Mouse (Mus musculus): ENCODE measurements around the gene Uevld. TPM values are rescaled to one million over a fixed set of nuclear protein-coding genes. Genes with fewer than 3 reads are reported as not detected.

Uevld gene
- polyA plus RNA-seq, 1 experiment: 4.0 TPM

DNA sequence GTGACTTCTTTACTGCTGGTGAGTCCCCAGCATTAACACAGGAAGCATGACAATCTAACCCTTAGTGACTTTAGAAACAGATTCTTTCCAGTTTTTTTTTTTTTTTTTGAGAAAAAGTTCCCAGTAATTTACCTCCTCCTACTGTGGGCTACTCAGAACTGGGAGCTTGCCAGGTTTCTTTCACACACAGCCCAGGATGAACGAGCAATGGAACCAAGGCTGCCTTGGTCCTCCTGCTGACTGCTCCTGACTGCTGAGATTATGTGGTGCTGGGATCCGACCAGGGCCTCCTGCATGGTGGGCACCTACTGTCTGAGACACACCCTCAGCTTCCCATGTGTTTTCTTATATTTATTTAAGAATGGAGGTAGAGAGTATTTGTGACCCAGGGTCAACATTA lies 28.7 kb upstream of the Uevld start:
- Histone ChIP-seq H3K4me3 (ENCODE audit: insufficient read depth, low read depth, low read length) (no peak overlapping the region), H3K27ac (ENCODE audit: insufficient read depth, low read depth, low read length) (no peak overlapping the region), H3K4me1 (ENCODE audit: control insufficient read depth, insufficient read depth, low read length) (no peaks in the 10 kb centered on the region), H3K27me3 (replicated peaks; ENCODE audit: control insufficient read depth, insufficient read depth, low read length) (no peaks in the 10 kb centered on the region; the same call in 1 of the 2 replicates), H3K36me3 (ENCODE audit: control insufficient read depth, insufficient read depth, low read length) (no peaks in the 10 kb centered on the region; the same call in 1 of the 2 replicates)
- no peak for DNase-seq
- TF ChIP-seq POLR2A (IDR thresholded peaks at IDR 0.05; ENCODE audit: low read depth, low read length): no peak
- TF ChIP-seq CTCF (conservative IDR thresholded peaks at IDR 0.05; ENCODE audit: insufficient read depth, insufficient read length, low read depth, low read length): no peak
- WGBS: 48% methylated on average over 2 of the region's 2 CpGs

DNA sequence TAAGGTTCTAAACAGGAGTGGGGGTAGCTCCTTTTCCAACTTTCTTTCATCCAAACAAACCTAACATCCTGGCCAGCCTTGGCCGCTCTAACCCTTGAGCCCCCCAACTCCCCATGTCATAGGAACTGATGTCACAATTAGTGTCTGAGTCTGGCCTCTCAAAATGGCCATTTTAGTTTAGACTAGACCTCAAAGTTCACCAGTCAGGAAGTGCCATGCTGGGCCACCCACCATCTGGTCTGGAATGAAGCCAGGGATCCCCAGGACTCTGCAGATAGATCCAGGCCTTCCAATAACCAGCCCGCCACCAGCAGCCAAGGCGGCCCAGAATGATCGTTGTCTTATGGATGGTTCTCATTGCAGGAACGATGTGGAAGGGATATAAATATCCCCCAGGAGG lies 28.3 kb upstream of the Uevld start:
- no peak for DNase-seq

DNA sequence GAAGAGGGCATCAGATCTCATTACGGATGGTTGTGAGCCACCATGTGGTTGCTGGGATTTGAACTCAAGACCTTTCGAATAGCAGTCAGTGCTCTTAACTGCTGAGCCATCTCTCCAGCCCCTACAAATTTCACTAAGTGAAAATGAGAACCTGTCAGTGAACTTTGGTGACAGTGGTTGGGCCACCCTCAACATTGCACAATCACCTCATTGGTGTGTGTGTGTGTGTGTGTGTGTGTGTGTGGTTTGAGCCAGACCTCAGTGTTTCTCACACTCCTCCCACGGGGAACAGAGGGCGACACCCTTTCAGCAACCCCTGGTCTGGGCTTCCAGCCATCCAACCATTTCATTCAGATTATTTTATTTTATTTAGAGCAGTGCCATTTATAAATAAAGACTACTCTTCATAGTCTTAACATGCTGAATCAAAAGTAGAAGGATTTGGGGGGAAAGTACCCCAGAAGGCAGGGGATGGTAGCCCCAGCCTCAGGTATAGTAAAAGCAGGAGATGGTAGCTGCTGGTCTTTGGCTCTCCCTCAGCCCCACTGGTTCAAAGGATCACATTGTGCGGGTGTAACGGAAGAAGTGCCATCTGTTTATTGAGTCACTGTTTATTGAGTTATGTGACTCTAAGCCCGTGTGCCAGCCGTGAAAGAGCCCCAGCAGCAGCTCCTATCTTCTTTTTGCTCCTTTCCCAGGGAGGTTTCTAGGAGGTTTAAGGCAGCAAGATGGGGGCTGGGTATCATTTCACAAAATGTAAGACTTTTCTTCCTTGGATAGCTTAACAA lies 27.6 kb upstream of the Uevld start:
- WGBS: 53% methylated on average over 8 of the region's 8 CpGs
- Histone ChIP-seq H3K36me3 (ENCODE audit: control insufficient read depth, insufficient read depth, low read length) (no peaks in the 10 kb centered on the region), H3K4me3 (ENCODE audit: insufficient read depth, low read depth, low read length) (no peak overlapping the region), H3K4me1 (ENCODE audit: control insufficient read depth, insufficient read depth, low read length) (no peaks in the 10 kb centered on the region), H3K27me3 (replicated peaks; ENCODE audit: control insufficient read depth, insufficient read depth, low read length) (no peaks in the 10 kb centered on the region; the same call in 1 of the 2 replicates), H3K27ac (ENCODE audit: insufficient read depth, low read depth, low read length) (no peak overlapping the region)
- TF ChIP-seq POLR2A (IDR thresholded peaks at IDR 0.05; ENCODE audit: low read depth, low read length) (no peak), CTCF (conservative IDR thresholded peaks at IDR 0.05; ENCODE audit: insufficient read depth, insufficient read length, low read depth, low read length) (no peak)
- no peak for DNase-seq

More for the DNA sequence above, 28.3 kb upstream of the Uevld start:
- Histone ChIP-seq H3K4me1 (ENCODE audit: control insufficient read depth, insufficient read depth, low read length) (no peaks in the 10 kb centered on the region), H3K27me3 (replicated peaks; ENCODE audit: control insufficient read depth, insufficient read depth, low read length) (no peaks in the 10 kb centered on the region; the same call in 1 of the 2 replicates), H3K4me3 (ENCODE audit: insufficient read depth, low read depth, low read length) (no peak overlapping the region), H3K27ac (ENCODE audit: insufficient read depth, low read depth, low read length) (no peak overlapping the region), H3K36me3 (ENCODE audit: control insufficient read depth, insufficient read depth, low read length) (no peaks in the 10 kb centered on the region; the same call in 1 of the 2 replicates)
- 47% methylated on average over 5 of the region's 5 CpGs for WGBS
- TF ChIP-seq CTCF (conservative IDR thresholded peaks at IDR 0.05; ENCODE audit: insufficient read depth, insufficient read length, low read depth, low read length) (no peak), POLR2A (IDR thresholded peaks at IDR 0.05; ENCODE audit: low read depth, low read length) (no peak)

DNA sequence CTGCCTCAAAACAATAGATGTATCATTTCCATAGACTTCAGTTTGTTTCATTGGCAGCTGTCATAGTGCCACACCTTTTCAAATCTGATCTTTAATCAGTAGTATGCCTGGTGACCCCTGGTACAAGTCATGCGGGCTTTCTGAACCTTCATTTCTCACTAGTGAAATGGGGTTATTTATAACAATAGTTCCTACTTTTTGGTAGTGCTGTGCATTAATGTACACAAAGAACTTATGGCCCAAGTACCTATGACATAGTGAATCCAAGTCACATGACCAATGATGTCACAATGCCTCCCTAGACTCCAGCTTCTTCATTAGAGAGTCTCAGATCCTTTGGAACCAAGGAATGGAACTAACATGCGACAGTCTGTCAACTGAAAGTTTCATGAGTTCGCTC lies 25.0 kb upstream of the Uevld start, which contains the start of gene Gm9999:
TSS of gene Gm9999 (plus strand) at position 301 of the 400 bp plus-strand sequence.
- 88% methylated on average over 3 of the region's 3 CpGs for WGBS
- no peak within 1 kb of the TSS for H3K27ac ChIP-seq (ENCODE audit: insufficient read depth, low read depth, low read length)
- H3K27me3 ChIP-seq (replicated peaks; ENCODE audit: control insufficient read depth, insufficient read depth, low read length): no peaks in the 10 kb centered on the region; the same call in 1 of the 2 replicates
- no peaks in the 10 kb centered on the region for H3K4me1 ChIP-seq (ENCODE audit: control insufficient read depth, insufficient read depth, low read length)
- no peak within 1 kb of the TSS for H3K4me3 ChIP-seq (ENCODE audit: insufficient read depth, low read depth, low read length)
- DNase-seq: no peak
- H3K36me3 ChIP-seq (ENCODE audit: control insufficient read depth, insufficient read depth, low read length): no peaks in the 10 kb centered on the region
- no peak for TF ChIP-seq POLR2A (IDR thresholded peaks at IDR 0.05; ENCODE audit: low read depth, low read length)

DNA sequence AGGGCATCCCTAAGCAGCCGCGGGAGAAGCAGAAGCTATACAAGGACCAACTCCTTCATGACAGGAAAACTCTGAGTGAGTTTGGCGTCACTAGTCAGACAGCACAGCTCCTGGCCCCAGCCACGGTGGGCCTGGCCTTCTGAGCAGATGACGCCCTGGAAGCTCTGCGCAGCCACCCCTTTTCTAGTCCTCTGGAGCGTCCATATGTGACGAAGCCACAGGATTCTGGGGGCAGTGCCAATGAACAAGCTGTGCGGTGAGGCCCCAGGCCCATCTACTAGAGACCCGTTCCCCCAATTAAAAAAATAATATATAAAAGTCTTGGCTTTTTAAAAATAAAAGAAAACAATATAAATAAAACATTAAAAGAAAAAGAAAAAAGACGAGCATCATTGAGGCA lies 17.1 kb upstream of the Uevld start:
- 92% methylated on average over 11 of the region's 11 CpGs for WGBS
- no peaks in the 10 kb centered on the region for H3K4me1 ChIP-seq (ENCODE audit: control insufficient read depth, insufficient read depth, low read length)
- H3K27me3 ChIP-seq (replicated peaks; ENCODE audit: control insufficient read depth, insufficient read depth, low read length): no peaks in the 10 kb centered on the region
- TF ChIP-seq POLR2A (IDR thresholded peaks at IDR 0.05; ENCODE audit: low read depth, low read length) (no peak), CTCF (conservative IDR thresholded peaks at IDR 0.05; ENCODE audit: insufficient read depth, insufficient read length, low read depth, low read length) (no peak)
- no peaks in the 10 kb centered on the region for H3K36me3 ChIP-seq (ENCODE audit: control insufficient read depth, insufficient read depth, low read length)
- DNase-seq: no peak
- no peak overlapping the region for H3K4me3 ChIP-seq (ENCODE audit: insufficient read depth, low read depth, low read length)
- no peak overlapping the region for H3K27ac ChIP-seq (ENCODE audit: insufficient read depth, low read depth, low read length)

DNA sequence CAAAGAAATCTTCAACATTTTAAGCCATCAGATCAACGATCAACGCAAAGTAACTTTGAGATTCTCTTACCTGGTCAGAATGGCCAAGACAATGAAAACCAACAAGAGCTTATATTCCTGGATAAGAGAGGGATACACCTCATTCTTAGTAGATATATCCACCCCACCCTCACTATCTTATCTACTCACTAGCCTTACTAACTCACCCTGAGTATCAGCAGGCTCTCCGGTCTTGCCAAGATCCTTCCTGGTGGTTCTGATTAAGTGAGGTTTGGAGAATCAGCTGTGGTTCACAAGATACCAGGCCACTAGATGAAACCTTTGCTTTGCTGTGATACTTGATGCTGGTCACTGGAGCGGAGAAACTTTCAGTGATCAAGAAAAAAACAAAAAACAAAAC lies 16.3 kb upstream of the Uevld start:
- DNase-seq: no peak
- Histone ChIP-seq H3K36me3 (ENCODE audit: control insufficient read depth, insufficient read depth, low read length) (no peaks in the 10 kb centered on the region), H3K27ac (ENCODE audit: insufficient read depth, low read depth, low read length) (no peak overlapping the region), H3K4me1 (ENCODE audit: control insufficient read depth, insufficient read depth, low read length) (no peaks in the 10 kb centered on the region), H3K4me3 (ENCODE audit: insufficient read depth, low read depth, low read length) (no peak overlapping the region), H3K27me3 (replicated peaks; ENCODE audit: control insufficient read depth, insufficient read depth, low read length) (no peaks in the 10 kb centered on the region)
- no peak for TF ChIP-seq CTCF (conservative IDR thresholded peaks at IDR 0.05; ENCODE audit: insufficient read depth, insufficient read length, low read depth, low read length)
- WGBS: 95% methylated on average over 4 of the region's 4 CpGs

DNA sequence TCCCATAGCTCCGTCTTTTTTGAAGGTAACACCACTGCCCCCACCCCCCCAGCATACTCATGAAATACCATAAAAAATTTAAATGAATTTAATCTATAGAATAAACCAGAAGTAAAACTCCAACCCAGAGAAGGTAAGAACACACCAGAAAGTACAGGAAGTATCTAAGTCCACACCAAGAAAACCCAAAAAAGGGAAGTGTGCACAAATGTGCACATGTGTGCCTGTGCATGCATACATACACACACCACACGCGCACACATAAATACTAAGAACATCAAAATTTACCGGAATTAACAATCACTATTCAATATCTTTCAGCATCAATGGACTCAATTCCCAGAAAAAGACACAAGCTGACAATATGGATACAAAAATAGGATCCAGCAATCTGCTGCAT lies 11.6 kb upstream of the Uevld start:
- Histone ChIP-seq H3K27ac (ENCODE audit: insufficient read depth, low read depth, low read length) (no peak overlapping the region), H3K36me3 (ENCODE audit: control insufficient read depth, insufficient read depth, low read length) (no peaks in the 10 kb centered on the region), H3K4me3 (ENCODE audit: insufficient read depth, low read depth, low read length) (no peak overlapping the region), H3K4me1 (ENCODE audit: control insufficient read depth, insufficient read depth, low read length) (no peaks in the 10 kb centered on the region), H3K27me3 (replicated peaks; ENCODE audit: control insufficient read depth, insufficient read depth, low read length) (no peaks in the 10 kb centered on the region)
- no peak for TF ChIP-seq POLR2A (IDR thresholded peaks at IDR 0.05; ENCODE audit: low read depth, low read length)
- 91% methylated on average over 4 of the region's 4 CpGs for WGBS
- DNase-seq: no peak
